Mouse (Mus musculus): ENCODE measurements at regions not wholly inside any gene's neighbourhood (a gene's known extent, or its start where the extent isn't known, plus 50 kb on each side); places are given as distances from the start of the nearest gene placed in this dataset.

DNA sequence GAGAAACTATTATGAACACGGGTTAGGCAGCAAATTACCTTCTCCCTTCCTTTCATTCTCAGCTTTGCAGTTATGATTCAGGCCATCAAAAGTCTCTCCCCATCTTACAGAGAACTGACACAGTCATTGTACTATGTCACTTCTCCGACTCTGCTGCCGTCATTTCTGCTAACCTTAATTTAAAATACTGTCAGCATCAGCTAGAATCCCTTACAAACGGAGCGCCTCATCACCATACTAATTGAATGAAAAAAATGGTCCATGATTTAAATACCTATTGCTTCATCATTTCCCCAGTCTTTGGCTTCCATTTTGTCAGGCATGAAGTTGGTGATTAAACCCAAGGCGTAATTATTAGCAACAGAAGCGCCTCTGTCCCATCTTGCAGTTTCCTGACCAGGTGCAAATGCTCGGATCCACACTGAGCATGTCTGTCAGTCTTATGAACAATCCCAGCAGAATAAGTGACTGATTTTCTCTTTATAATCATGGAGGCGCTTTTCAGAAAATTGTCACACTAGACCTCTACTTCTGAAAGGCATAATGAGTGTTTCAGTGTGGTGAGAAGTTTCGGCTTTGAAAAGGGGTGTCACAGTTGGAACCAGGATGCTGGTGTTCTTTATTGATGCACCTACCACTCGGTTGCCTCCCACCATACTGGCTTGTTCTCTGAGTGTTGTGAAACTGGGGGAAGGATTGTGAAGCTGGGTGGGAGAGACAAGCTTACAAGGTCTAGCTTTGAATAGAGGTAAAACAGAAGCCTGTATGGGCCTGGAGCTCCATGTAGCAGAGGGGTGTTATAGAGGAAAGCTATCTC is 52.4 kb upstream of the Npy start:
- no peak for DNase-seq (ENCODE audit: low spot score in 2 of 2)
